Mouse (Mus musculus) liver, embryonic 16.5 days (tissue): Measurements from ENCODE around the gene Smarcc1. TPM values are rescaled to one million over a fixed set of nuclear protein-coding genes. Genes with fewer than 3 reads are reported as not detected.

ENCODE experiments used
- ATAC-seq: fragments of 200-750 bp; cut with Nextera tagmentation; 2 replicates; pipeline ENCODE4 v1.8.0; 2017; ENCODE audit warnings: low read depth, mild to moderate bottlenecking, moderate number of reproducible peaks, moderate library complexity
- H3K27ac ChIP-seq: fragments of 300-500 bp; sonication (generic); 2 replicates; pipeline ENCODE4 v1.5.1; 2014; ENCODE audit warnings: mild to moderate bottlenecking, low read length
- H3K27me3 ChIP-seq: fragments of 300-500 bp; sonication (generic); 2 replicates; pipeline ENCODE4 v1.6.1; 2014; ENCODE audit warnings: low read depth, low read length, mixed read lengths; ENCODE audit not compliant: control insufficient read depth, insufficient read depth
- H3K36me3 ChIP-seq: fragments of 300-500 bp; sonication (generic); 2 replicates; pipeline ENCODE4 v1.6.1; 2014; ENCODE audit warnings: mild to moderate bottlenecking; ENCODE audit not compliant: control insufficient read depth, insufficient read depth
- H3K4me1 ChIP-seq: fragments of 300-500 bp; sonication (generic); 2 replicates; pipeline ENCODE4 v1.6.1; 2014; ENCODE audit warnings: low read depth, low read length, mixed read lengths; ENCODE audit not compliant: control insufficient read depth
- H3K4me2 ChIP-seq: fragments of 300-500 bp; sonication (generic); 2 replicates; pipeline ENCODE4 v1.6.1; 2014; ENCODE audit warnings: low read depth, low read length, mixed read lengths
- H3K4me3 ChIP-seq: fragments of 300-500 bp; sonication (generic); 2 replicates; pipeline ENCODE4 v1.5.1; 2014; ENCODE audit warnings: low read depth, mild to moderate bottlenecking, low read length
- H3K9ac ChIP-seq: fragments of 300-500 bp; sonication (generic); 2 replicates; pipeline ENCODE4 v1.6.1; 2014; ENCODE audit warnings: low read depth, low read length
- H3K9me3 ChIP-seq: fragments of 300-500 bp; sonication (generic); replicated peaks from 2 replicates; pipeline ENCODE4 v1.6.1; 2016; ENCODE audit warnings: low read length; ENCODE audit not compliant: control insufficient read depth
- WGBS: fragments of 180-500 bp; shearing (Covaris S2); extraction: QIAGEN DNeasy Blood & Tissue Kit; methylation state at CpG from one replicate; pipeline ENCODE4 v1.1.7; 2014; ENCODE audit not compliant: insufficient replicate concordance; 5-methylcytosine and 5-hydroxymethylcytosine counted together
- polyA plus RNA-seq: library from polyadenylated mRNA; unstranded; fragments of >200 nt; fragmentation: Nextera tagmentation; extraction: Ambion mirVana; gene quantifications from 2 replicates; pipeline ENCODE4 v1.2.1, GENCODE M21; 2015

The Smarcc1 gene
- polyA plus RNA-seq, 1 experiment from 2014 or later: 25.7 TPM

DNA sequence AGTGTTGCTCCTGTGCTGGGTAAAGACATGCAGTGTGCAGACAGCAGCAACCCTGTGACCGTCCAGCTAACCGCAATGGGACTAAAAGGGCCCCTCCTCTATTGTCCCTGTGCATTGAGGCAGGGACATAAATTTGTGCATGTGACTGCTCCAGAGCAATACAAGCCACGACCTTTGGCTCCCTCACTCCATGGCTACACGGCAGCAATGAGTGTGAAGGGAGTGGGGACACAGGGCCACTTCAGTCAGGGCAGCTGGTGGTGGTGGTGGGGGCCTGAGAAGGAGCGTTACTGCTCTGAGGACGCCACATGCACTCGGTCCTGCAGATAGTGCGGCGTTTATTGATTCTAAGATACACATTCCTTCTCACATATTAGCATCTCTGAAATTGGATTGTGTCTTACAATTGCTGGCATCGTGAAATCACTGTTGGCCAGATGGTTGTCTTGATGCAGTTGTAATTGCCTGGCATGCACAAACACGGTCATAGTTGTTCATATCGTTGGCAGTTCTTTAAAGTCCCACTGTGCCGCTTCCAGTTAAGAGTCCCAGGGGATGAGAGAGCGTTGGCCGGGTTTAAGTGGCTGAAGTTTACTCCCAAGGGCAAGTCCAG is 138.0 kb downstream of the Smarcc1 start:
- ATAC-seq: no peak
- H3K4me3 ChIP-seq: no peak overlapping the region
- WGBS: 65% methylated on average over 15 of the region's 15 CpGs
- no peaks in the 10 kb centered on the region for H3K4me1 ChIP-seq
- no peak overlapping the region for H3K4me2 ChIP-seq
- H3K9me3 ChIP-seq: no peaks in the 10 kb centered on the region
- H3K27ac ChIP-seq: no peak overlapping the region
- no peak overlapping the region for H3K9ac ChIP-seq
- no peaks in the 10 kb centered on the region for H3K36me3 ChIP-seq
- H3K27me3 ChIP-seq: no peaks in the 10 kb centered on the region

DNA sequence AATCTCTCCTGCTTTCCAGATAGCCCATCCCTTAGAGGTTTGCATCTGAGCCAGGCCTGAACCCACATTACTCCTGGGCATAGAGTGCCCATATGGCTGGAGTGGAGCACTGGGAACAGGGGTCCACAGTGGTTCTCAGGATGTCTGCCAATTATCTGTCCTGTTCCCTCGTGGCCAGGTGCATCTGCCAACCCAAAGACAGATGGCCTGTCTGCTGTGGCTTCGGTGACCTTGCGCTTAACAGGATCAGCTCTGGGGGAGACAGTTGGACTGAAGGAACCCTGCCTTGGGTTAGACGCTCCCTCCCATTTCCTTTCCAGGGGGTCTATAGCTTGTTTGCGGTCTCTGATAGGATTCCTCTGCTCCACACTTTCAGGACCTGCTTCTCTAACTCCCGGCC is 141.1 kb downstream of the Smarcc1 start:
- no peak overlapping the region for H3K9ac ChIP-seq
- no peak overlapping the region for H3K27ac ChIP-seq
- H3K4me3 ChIP-seq: no peak overlapping the region
- no peak for ATAC-seq
- H3K4me2 ChIP-seq: no peak overlapping the region
- H3K4me1 ChIP-seq: no peaks in the 10 kb centered on the region
- 59% methylated on average over 6 of the region's 6 CpGs for WGBS
- H3K36me3 ChIP-seq: no peaks in the 10 kb centered on the region
- no peaks in the 10 kb centered on the region for H3K9me3 ChIP-seq
- H3K27me3 ChIP-seq: no peaks in the 10 kb centered on the region

DNA sequence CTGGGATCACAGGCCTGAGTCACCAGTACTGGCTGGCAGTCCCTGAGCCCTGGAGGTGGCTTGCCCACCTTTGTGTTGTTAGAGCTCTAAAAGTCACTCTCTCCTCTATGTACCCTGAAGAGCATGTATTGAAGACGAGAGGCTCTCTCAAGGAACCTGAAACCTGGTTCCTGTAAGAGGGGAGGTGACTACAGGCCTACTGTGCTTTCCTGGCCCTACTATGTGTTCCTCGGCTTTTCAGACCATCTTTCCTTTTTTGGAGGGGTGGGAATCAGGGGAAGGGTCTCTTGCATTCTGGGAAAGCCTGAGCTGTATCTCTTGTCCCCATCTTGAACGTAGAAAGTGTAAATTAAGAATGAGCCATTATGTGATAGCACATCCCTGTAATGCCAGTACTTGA is 141.6 kb downstream of the Smarcc1 start:
- WGBS: 56% methylated on average over 3 of the region's 3 CpGs
- Histone ChIP-seq H3K27ac (no peak overlapping the region), H3K9me3 (no peaks in the 10 kb centered on the region), H3K27me3 (no peaks in the 10 kb centered on the region), H3K4me1 (no peaks in the 10 kb centered on the region), H3K4me2 (no peak overlapping the region), H3K36me3 (no peaks in the 10 kb centered on the region), H3K9ac (no peak overlapping the region), H3K4me3 (no peak overlapping the region)
- ATAC-seq: no peak

DNA sequence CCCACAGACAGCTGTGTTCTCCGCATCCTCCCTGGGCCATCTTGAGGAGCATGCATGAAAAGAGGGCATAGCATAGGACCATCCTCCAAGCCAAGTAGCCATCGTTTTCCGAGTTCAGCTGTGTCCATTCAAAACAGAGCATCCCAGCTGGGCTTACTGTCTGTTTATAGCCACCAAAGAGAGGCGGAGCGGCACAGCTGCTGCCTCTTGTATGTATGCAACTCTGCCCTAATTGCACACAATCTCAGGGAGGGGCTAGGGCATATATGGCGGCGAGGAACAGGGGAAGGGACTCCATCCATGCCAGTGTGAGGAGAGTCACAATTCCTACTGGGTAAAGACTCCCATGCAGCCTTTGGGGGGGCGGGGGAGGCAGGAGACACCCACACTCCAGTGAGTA is 145.7 kb downstream of the Smarcc1 start:
- Histone ChIP-seq H3K27me3 (no peaks in the 10 kb centered on the region), H3K4me1 (no peaks in the 10 kb centered on the region), H3K27ac (no peak overlapping the region), H3K4me3 (no peak overlapping the region), H3K36me3 (no peaks in the 10 kb centered on the region), H3K4me2 (no peak overlapping the region), H3K9ac (no peak overlapping the region), H3K9me3 (no peaks in the 10 kb centered on the region)
- ATAC-seq: no peak
- WGBS: 69% methylated on average over 8 of the region's 8 CpGs

DNA sequence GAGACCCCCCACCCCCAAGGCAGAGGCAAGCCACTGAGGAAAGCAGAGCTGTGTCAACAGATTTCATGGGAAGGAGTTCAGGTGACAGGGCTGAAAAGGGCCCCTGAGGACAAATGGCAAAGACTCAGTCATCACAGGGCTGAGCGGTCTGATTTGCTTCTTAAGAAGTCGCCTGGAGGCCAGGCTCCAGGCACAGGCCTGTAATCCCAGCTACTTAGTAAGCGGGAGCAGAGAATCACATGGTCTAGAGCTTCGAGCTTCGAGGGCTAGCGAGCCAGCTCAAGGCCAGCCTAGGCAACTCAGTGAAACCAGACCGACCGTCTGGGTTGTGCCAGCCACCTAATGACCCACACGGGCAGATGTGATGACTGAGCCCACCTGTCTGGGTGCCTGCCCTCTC is 147.5 kb downstream of the Smarcc1 start:
- ATAC-seq: no peak
- H3K9ac ChIP-seq: no peak overlapping the region
- H3K9me3 ChIP-seq: no peaks in the 10 kb centered on the region
- H3K36me3 ChIP-seq: no peaks in the 10 kb centered on the region
- no peak overlapping the region for H3K4me2 ChIP-seq
- H3K27ac ChIP-seq: no peak overlapping the region
- H3K4me1 ChIP-seq: no peaks in the 10 kb centered on the region
- no peaks in the 10 kb centered on the region for H3K27me3 ChIP-seq
- 76% methylated on average over 9 of the region's 9 CpGs for WGBS
- no peak overlapping the region for H3K4me3 ChIP-seq

DNA sequence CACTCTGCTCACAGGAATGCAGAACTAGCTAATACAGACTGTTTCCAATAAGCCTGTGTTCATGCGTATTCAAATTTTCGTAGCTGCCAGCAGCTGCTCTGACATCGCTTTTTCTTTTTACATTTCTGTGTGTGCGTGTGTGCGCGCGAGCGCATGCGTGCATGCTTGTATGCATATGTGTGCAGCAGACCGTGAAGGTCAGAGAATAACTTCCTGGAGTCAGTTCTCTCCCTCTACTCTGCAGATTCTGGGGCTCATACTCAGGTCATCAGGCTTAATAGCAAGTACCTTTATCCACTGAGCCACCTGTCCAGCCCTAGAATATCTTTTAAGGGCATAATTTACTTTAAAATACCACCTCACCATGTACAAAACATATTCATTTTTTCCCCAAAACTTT is 150.9 kb downstream of the Smarcc1 start:
- no peaks in the 10 kb centered on the region for H3K27me3 ChIP-seq
- WGBS: 86% methylated on average over 10 of the region's 10 CpGs
- H3K27ac ChIP-seq: no peak overlapping the region
- no peak for ATAC-seq
- no peaks in the 10 kb centered on the region for H3K4me1 ChIP-seq
- no peaks in the 10 kb centered on the region for H3K9me3 ChIP-seq
- no peak overlapping the region for H3K4me2 ChIP-seq
- no peak overlapping the region for H3K9ac ChIP-seq
- H3K4me3 ChIP-seq: no peak overlapping the region
- no peaks in the 10 kb centered on the region for H3K36me3 ChIP-seq

DNA sequence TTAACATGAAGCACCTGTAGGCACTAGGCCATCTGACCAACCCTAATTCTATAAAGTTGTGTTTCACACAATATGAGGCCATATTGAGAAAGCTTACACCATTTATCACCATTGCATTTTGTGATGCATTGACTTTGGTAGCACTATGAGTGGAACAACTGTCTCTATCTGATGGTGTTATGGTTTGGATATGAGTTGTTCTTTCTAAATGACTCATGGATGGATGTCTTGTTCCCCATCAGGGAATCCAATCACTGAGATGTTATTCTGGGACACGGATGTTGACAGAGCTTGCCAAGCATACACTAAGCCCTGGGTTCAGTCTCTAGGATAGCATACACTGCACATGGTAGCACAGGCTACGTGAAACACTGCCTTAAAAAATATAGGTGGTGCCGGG is 154.8 kb downstream of the Smarcc1 start:
- Histone ChIP-seq H3K4me2 (no peak overlapping the region), H3K27ac (no peak overlapping the region), H3K36me3 (no peaks in the 10 kb centered on the region), H3K4me1 (no peaks in the 10 kb centered on the region), H3K9ac (no peak overlapping the region), H3K9me3 (no peaks in the 10 kb centered on the region), H3K4me3 (no peak overlapping the region), H3K27me3 (no peaks in the 10 kb centered on the region)
- WGBS: 71% methylated on average over 3 of the region's 3 CpGs
- no peak for ATAC-seq

DNA sequence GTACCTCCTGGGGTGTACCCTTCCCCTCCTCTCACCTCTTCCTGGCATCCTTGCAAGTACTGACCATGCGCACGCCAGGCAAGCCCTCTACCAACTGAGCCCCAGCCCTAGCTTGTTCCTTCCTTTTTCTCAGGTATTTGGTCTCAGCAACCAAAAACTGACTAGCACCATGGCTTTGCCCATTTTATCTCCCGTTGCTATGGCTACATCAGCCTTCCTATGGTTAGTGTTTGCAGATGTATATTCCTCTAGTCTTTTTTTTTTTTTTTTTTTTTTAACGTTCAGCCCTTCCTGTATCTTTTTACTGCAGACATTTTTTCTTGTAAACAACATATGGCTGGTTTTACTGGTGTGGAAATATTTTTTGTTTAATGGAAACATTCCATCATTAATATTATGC is 156.0 kb downstream of the Smarcc1 start:
- no peak overlapping the region for H3K4me2 ChIP-seq
- no peaks in the 10 kb centered on the region for H3K9me3 ChIP-seq
- H3K27ac ChIP-seq: no peak overlapping the region
- WGBS: 42% methylated on average over 4 of the region's 4 CpGs
- H3K27me3 ChIP-seq: no peaks in the 10 kb centered on the region
- H3K36me3 ChIP-seq: no peaks in the 10 kb centered on the region
- ATAC-seq: no peak
- H3K4me1 ChIP-seq: no peaks in the 10 kb centered on the region
- H3K9ac ChIP-seq: no peak overlapping the region
- H3K4me3 ChIP-seq: no peak overlapping the region

DNA sequence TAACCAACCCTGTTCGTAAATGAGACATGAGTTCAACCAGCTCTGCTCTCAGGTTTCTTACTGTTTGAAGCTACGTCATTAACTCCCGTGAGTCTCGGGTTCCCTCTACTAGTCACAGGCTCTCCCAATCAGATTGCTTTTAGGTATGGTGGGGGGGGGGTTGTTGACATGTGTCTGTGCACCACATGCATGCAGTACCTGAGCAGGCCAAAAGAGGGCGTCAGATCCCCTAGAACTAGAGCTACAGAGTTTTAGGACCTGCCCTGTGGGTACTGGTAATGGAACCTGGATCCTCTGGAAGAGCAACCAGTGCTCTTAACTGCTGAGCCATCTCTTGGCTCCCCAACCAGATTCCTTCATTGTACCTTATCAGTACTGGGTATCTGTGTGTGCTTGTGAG is 158.4 kb downstream of the Smarcc1 start:
- no peak overlapping the region for H3K4me3 ChIP-seq
- H3K36me3 ChIP-seq: no peaks in the 10 kb centered on the region
- ATAC-seq: no peak
- no peak overlapping the region for H3K4me2 ChIP-seq
- H3K9me3 ChIP-seq: no peaks in the 10 kb centered on the region
- no peaks in the 10 kb centered on the region for H3K27me3 ChIP-seq
- H3K27ac ChIP-seq: no peak overlapping the region
- H3K9ac ChIP-seq: no peak overlapping the region
- WGBS: 59% methylated on average over 5 of the region's 5 CpGs
- H3K4me1 ChIP-seq: no peaks in the 10 kb centered on the region
